Mouse (Mus musculus) liver, postnatal 0 days (tissue): ENCODE results near the gene Nup98.

Experiments
- CTCF ChIP-seq: sonication (generic); IDR thresholded peaks from 2 replicates; pipeline ENCODE4 v1.5.1; 2016; ENCODE audit warnings: antibody characterized with exemption, low read depth
- EP300 ChIP-seq: IDR thresholded peaks from 2 replicates; pipeline ENCODE4 v1.6.1; 2016; ENCODE audit warnings: antibody characterized with exemption, low read depth, mild to moderate bottlenecking

DNA sequence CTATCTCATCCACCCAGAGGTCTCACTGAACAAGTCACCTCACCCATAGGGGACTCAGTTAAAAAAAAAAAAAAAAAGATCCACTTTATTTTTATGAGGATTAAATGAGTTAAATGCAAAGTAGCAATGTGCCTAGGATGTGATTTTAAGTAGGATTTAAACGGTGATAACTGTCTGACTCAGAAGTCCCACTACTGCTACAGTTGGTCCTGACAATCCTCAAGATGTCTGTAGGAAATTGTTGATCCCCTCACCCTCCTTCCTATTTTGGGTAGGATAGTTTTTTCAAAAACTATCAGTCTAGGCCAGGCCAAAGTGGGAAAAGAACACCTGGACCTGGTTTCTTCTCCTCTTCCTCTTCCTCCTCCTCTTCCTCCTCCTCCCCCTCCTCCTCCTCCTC, 11.9 kb upstream of the Nup98 start:
- TF ChIP-seq CTCF (no peak), EP300 (no peak)
